Mouse (Mus musculus) heart, adult 2 months (tissue): Measurements from ENCODE around the gene Olfr486. TPM values are rescaled to one million over a fixed set of nuclear protein-coding genes. Genes with fewer than 3 reads are reported as not detected.

Experiments
- DNase-seq, 2 experiments: peaks; one replicate each; pipeline ENCODE4 v3.0.0; 2021
- H3K27ac ChIP-seq: fragments of 200-600 bp; 2 replicates; pipeline ENCODE4 v1.8.1; 2022
- H3K27me3 ChIP-seq: fragments of 200-500 bp; 2 replicates; pipeline ENCODE4 v1.6.1; 2012; ENCODE audit warnings: mild to moderate bottlenecking, low read length, inconsistent platforms, mixed read lengths; ENCODE audit not compliant: control insufficient read depth, insufficient read depth
- H3K36me3 ChIP-seq: fragments of 200-500 bp; 2 replicates; pipeline ENCODE4 v1.6.1; 2012; ENCODE audit warnings: low read length, inconsistent platforms; ENCODE audit not compliant: control insufficient read depth, insufficient read depth
- H3K4me1 ChIP-seq: fragments of 200-500 bp; 2 replicates; pipeline ENCODE4 v1.6.1; 2011; ENCODE audit warnings: low read length; ENCODE audit not compliant: control insufficient read depth, insufficient read depth
- H3K4me3 ChIP-seq: fragments of 200-600 bp; 2 replicates; pipeline ENCODE4 v1.8.1; 2022
- H3K79me2 ChIP-seq: fragments of 200-500 bp; replicated peaks from 2 replicates; pipeline ENCODE4 v1.6.1; 2012; ENCODE audit warnings: mild to moderate bottlenecking, inconsistent platforms, low read length, moderate library complexity, mixed read lengths; ENCODE audit not compliant: control insufficient read depth, insufficient read depth
- H3K9ac ChIP-seq: fragments of 200-500 bp; 2 replicates; pipeline ENCODE4 v1.6.1; 2012; ENCODE audit warnings: low read depth, mild to moderate bottlenecking, control low read depth, inconsistent platforms, low read length, mixed read lengths
- CTCF ChIP-seq: fragments of 200-600 bp; IDR thresholded peaks from 2 replicates; pipeline ENCODE4 v1.8.1; 2022; ENCODE audit warnings: antibody characterized with exemption, mild to moderate bottlenecking, moderate library complexity
- EP300 ChIP-seq: fragments of 200-500 bp; IDR thresholded peaks from 2 replicates; pipeline ENCODE4 v1.6.1; 2011; ENCODE audit warnings: low read depth, low read length, control low read depth; ENCODE audit not compliant: insufficient read depth
- POLR2A ChIP-seq: fragments of 200-500 bp; IDR thresholded peaks from 2 replicates; pipeline ENCODE4 v1.6.1; 2011; ENCODE audit warnings: mild to moderate bottlenecking, low read depth, low read length, control low read depth; ENCODE audit not compliant: insufficient read depth
- intact Hi-C: fragments of 180-260 bp; cut with DNase I; formaldehyde crosslinking; loops from one replicate; pipeline ENCODE4 v1.15.1; 2025
- polyA plus RNA-seq: library from polyadenylated mRNA; depleted of rRNA; stranded (reverse); fragments of >200 nt; gene quantifications from 2 replicates; pipeline ENCODE4 v1.2.3, GENCODE M21; 2012; rRNA removed
- total RNA-seq, 2 experiments: library from RNA; stranded (reverse); gene quantifications; 2 replicates each; pipeline ENCODE4 v1.2.3; 2021

Olfr486 gene
- total and polyA plus RNA-seq, 3 experiments = not detected

- no peak within 1 kb of the TSS for H3K9ac ChIP-seq
- intact Hi-C loops = no loop called here
- no peak within 1 kb of the TSS for H3K4me3 ChIP-seq
- H3K27me3 ChIP-seq = no peaks in the 10 kb centered on the region
- no peaks in the 10 kb centered on the region for H3K36me3 ChIP-seq
- DNase-seq = no peak
- H3K79me2 ChIP-seq = no peaks in the 10 kb centered on the region
- H3K4me1 ChIP-seq = no peaks in the 10 kb centered on the region
- no peak within 1 kb of the TSS for H3K27ac ChIP-seq
- TF ChIP-seq EP300 (no peak), POLR2A (no peak), CTCF (no peak)
Observed at GRCm38 (mm10) chr7:108159771-108160170, 12.8 kb downstream of the Olfr486 start, which contains the start of gene Olfr485. TSS of gene Olfr485 (minus strand) at chr7:108159871.

GRCm38 (mm10) chr7:108127349-108127748 is 45.2 kb downstream of the Olfr486 start, which contains the start of gene Olfr484:
TSS of gene Olfr484 (minus strand) at chr7:108127449.
- Histone ChIP-seq H3K9ac (no peak within 1 kb of the TSS), H3K27ac (no peak within 1 kb of the TSS), H3K4me1 (no peaks in the 10 kb centered on the region), H3K36me3 (no peaks in the 10 kb centered on the region), H3K4me3 (no peak within 1 kb of the TSS), H3K27me3 (no peaks in the 10 kb centered on the region), H3K79me2 (no peaks in the 10 kb centered on the region)
- intact Hi-C loops = no loop called here
- no peak for DNase-seq
- no peak for TF ChIP-seq EP300
- no peak for TF ChIP-seq CTCF
- no peak for TF ChIP-seq POLR2A

Other genes with a start within 250 kb of the Olfr486 start
- gene Olfr473, start 242.3 kb downstream of the Olfr486 start, total RNA-seq = not detected
- not detected in 2 replicates for gene Olfr473, start 242.3 kb downstream of the Olfr486 start, polyA plus RNA-seq
- not detected for gene Olfr474, start 218.1 kb downstream of the Olfr486 start, total RNA-seq
- not detected in 2 replicates for gene Olfr474, start 218.1 kb downstream of the Olfr486 start, polyA plus RNA-seq
- not detected for gene Olfr476, start 207.9 kb downstream of the Olfr486 start, total RNA-seq
- gene Olfr476, start 207.9 kb downstream of the Olfr486 start, polyA plus RNA-seq = not detected in 2 replicates
- not detected for gene Olfr477, start 186.0 kb downstream of the Olfr486 start, total RNA-seq
- not detected in 2 replicates for gene Olfr477, start 186.0 kb downstream of the Olfr486 start, polyA plus RNA-seq
- gene Olfr478, start 138.8 kb downstream of the Olfr486 start, total RNA-seq = not detected
- not detected in 2 replicates for gene Olfr478, start 138.8 kb downstream of the Olfr486 start, polyA plus RNA-seq
- gene Olfr479, start 122.0 kb downstream of the Olfr486 start, total RNA-seq = not detected
- gene Olfr479, start 122.0 kb downstream of the Olfr486 start, polyA plus RNA-seq = not detected in 2 replicates
- not detected for gene Olfr480, start 105.4 kb downstream of the Olfr486 start, total RNA-seq
- not detected in 2 replicates for gene Olfr480, start 105.4 kb downstream of the Olfr486 start, polyA plus RNA-seq
- gene Olfr481, start 92.9 kb downstream of the Olfr486 start, total RNA-seq = not detected
- gene Olfr481, start 92.9 kb downstream of the Olfr486 start, polyA plus RNA-seq = not detected in 2 replicates
- under 1 TPM; 0.68 to 0.91 TPM for gene Olfr482, start 75.2 kb downstream of the Olfr486 start, total RNA-seq
- not detected in 2 replicates for gene Olfr482, start 75.2 kb downstream of the Olfr486 start, polyA plus RNA-seq
- gene Olfr483, start 71.9 kb downstream of the Olfr486 start, total RNA-seq = not detected
- gene Olfr483, start 71.9 kb downstream of the Olfr486 start, polyA plus RNA-seq = not detected in 2 replicates
- not detected for gene Olfr484, start 45.3 kb downstream of the Olfr486 start, total RNA-seq
- not detected in 2 replicates for gene Olfr484, start 45.3 kb downstream of the Olfr486 start, polyA plus RNA-seq
- gene Olfr485, start 12.9 kb downstream of the Olfr486 start, total RNA-seq = not detected
- not detected in 2 replicates for gene Olfr485, start 12.9 kb downstream of the Olfr486 start, polyA plus RNA-seq
- gene Olfr487, start 41.9 kb upstream of the Olfr486 start, total RNA-seq = not detected
- gene Olfr487, start 41.9 kb upstream of the Olfr486 start, polyA plus RNA-seq = not detected in 2 replicates
- not detected for gene Olfr488, start 85.6 kb upstream of the Olfr486 start, total RNA-seq
- not detected in 2 replicates for gene Olfr488, start 85.6 kb upstream of the Olfr486 start, polyA plus RNA-seq
- gene Olfr490, start 116.2 kb upstream of the Olfr486 start, total RNA-seq = not detected
- gene Olfr490, start 116.2 kb upstream of the Olfr486 start, polyA plus RNA-seq = not detected in 2 replicates
- gene Olfr491, start 140.7 kb upstream of the Olfr486 start, total RNA-seq = not detected
- gene Olfr491, start 140.7 kb upstream of the Olfr486 start, polyA plus RNA-seq = not detected in 2 replicates
- not detected for gene Olfr492, start 150.9 kb upstream of the Olfr486 start, total RNA-seq
- not detected in 2 replicates for gene Olfr492, start 150.9 kb upstream of the Olfr486 start, polyA plus RNA-seq
- gene Olfr493, start 174.2 kb upstream of the Olfr486 start, total RNA-seq = not detected
- not detected in 2 replicates for gene Olfr493, start 174.2 kb upstream of the Olfr486 start, polyA plus RNA-seq
- not detected for gene Olfr494, start 192.6 kb upstream of the Olfr486 start, total RNA-seq
- gene Olfr494, start 192.6 kb upstream of the Olfr486 start, polyA plus RNA-seq = not detected in 2 replicates
- gene Olfr495, start 220.4 kb upstream of the Olfr486 start, total RNA-seq = not detected
- gene Olfr495, start 220.4 kb upstream of the Olfr486 start, polyA plus RNA-seq = not detected in 2 replicates
- not detected for gene Olfr497, start 247.7 kb upstream of the Olfr486 start, total RNA-seq
- not detected in 2 replicates for gene Olfr497, start 247.7 kb upstream of the Olfr486 start, polyA plus RNA-seq